ENCODE assay signal across 8 mouse cellular contexts in genomic region chr2:36049567-36049954, GRCm38 (mm10). TPM values are rescaled to one million over a fixed set of nuclear protein-coding genes. Genes with fewer than 3 reads are reported as not detected.
DNase-seq lines count a peak whose midpoint lies in the region; ATAC-seq and TF ChIP-seq lines count a peak whose summit lies in the region.

No protein-coding gene starts in this region.

- H3K27me3 ChIP-seq in heart, embryonic 11.5 days (ENCODE audit: control insufficient read depth, insufficient read depth, low read length) = no peaks in the 10 kb centered on the region
- H3K27me3 ChIP-seq in E14TG2a.4 (ENCODE audit: insufficient read depth, low read length) = peaks cover 15% of the 10 kb centered on the region
- no peaks in the 10 kb centered on the region for H3K27me3 ChIP-seq in forebrain, postnatal 0 days (ENCODE audit: insufficient read depth, low read length)

- H3K9me3 ChIP-seq in heart, embryonic 11.5 days (replicated peaks; ENCODE audit: control insufficient read depth, low read length) = no peaks in the 10 kb centered on the region
- H3K9me3 ChIP-seq in E14TG2a.4 (ENCODE audit: low read length) = no peaks in the 10 kb centered on the region
- no peaks in the 10 kb centered on the region for H3K9me3 ChIP-seq in forebrain, postnatal 0 days (ENCODE audit: low read length)

- peaks cover 45% of the 10 kb centered on the region for H3K79me2 ChIP-seq in macrophage (ENCODE audit: inconsistent target)

- peak overlapping the region; percentile 88 for H3K4me3 ChIP-seq in heart, embryonic 11.5 days (ENCODE audit: low read depth, low read length)
- H3K4me3 ChIP-seq in E14TG2a.4 (replicated peaks; ENCODE audit: low read length) (peak overlapping the region; percentile 93; the same call in 1 of the 2 replicates), macrophage (ENCODE audit: inconsistent target) (peak overlapping the region; percentile 90)
- H3K4me3 ChIP-seq in forebrain, postnatal 0 days (ENCODE audit: low read depth, low read length) = peak overlapping the region; percentile 92

- WGBS in heart, embryonic 11.5 days (ENCODE audit: insufficient replicate concordance) = 45% methylated on average over 10 of the region's 10 CpGs
- 39% methylated on average over 10 of the region's 10 CpGs for WGBS in forebrain, postnatal 0 days
- 21% methylated on average over 10 of the region's 10 CpGs for WGBS in macrophage (ENCODE audit: missing documents)

- no peak overlapping the region for H3K27ac ChIP-seq in heart, embryonic 11.5 days (ENCODE audit: low read depth, low read length)
- no peak overlapping the region for H3K27ac ChIP-seq in forebrain, postnatal 0 days (ENCODE audit: low read depth, low read length)
- H3K27ac ChIP-seq in macrophage = no peak overlapping the region

- peaks cover 8% of the 10 kb centered on the region; the same call in 1 of the 2 replicates for H3K4me1 ChIP-seq in heart, embryonic 11.5 days (ENCODE audit: control insufficient read depth, insufficient read depth, low read length)
- peaks cover 25% of the 10 kb centered on the region for H3K4me1 ChIP-seq in E14TG2a.4 (replicated peaks; ENCODE audit: low read depth, low read length)
- 0 out of 2 replicates have a peak, but pooled peaks cover 5% of the 10 kb centered on the region for H3K4me1 ChIP-seq in forebrain, postnatal 0 days (ENCODE audit: insufficient read depth)

- intact Hi-C loops in heart, postnatal 10 days (cut with DNase I) = no loop called here

- no peak for TF ChIP-seq CTCF in E14TG2a.4 (conservative IDR thresholded peaks at IDR 0.05; ENCODE audit: low read length)
- no peak for TF ChIP-seq CTCF in forebrain, postnatal 0 days (IDR thresholded peaks at IDR 0.05; ENCODE audit: low read depth)

- no peaks in the 10 kb centered on the region for H3K36me3 ChIP-seq in heart, embryonic 11.5 days (ENCODE audit: control insufficient read depth, insufficient read depth, low read length)
- peaks cover 15% of the 10 kb centered on the region for H3K36me3 ChIP-seq in E14TG2a.4 (ENCODE audit: insufficient read depth, low read length)
- peaks cover 7% of the 10 kb centered on the region; the same call in 1 of the 2 replicates for H3K36me3 ChIP-seq in forebrain, postnatal 0 days (ENCODE audit: insufficient read depth)
- H3K36me3 ChIP-seq in macrophage (ENCODE audit: inconsistent target) = no peaks in the 10 kb centered on the region

- peak overlapping the region; percentile 78 for H3K4me2 ChIP-seq in heart, embryonic 11.5 days
- H3K4me2 ChIP-seq in forebrain, postnatal 0 days (ENCODE audit: low read depth) = peak overlapping the region; percentile 74

- ATAC-seq in heart, embryonic 11.5 days (replicated peaks; ENCODE audit: insufficient number of reproducible peaks, low FRiP score, low TSS enrichment) = 0 out of 2 replicates have a peak, but pooled peaks have one; percentile 28
- ATAC-seq in forebrain, postnatal 0 days = peak; percentile 23

- DNase-seq in heart, postnatal 10 days = no peak
- DNase-seq in forebrain, postnatal 0 days = no peak
- no peak for DNase-seq in urinary bladder, adult 18-20 months (ENCODE audit: low spot score in 2 of 2)
- no peak for DNase-seq in gastrocnemius, adult 18-20 months (ENCODE audit: low spot score)
- no peak for DNase-seq in adrenal gland, postnatal 36 days

- H3K9ac ChIP-seq in heart, embryonic 11.5 days (ENCODE audit: low read depth, low read length) = no peak overlapping the region
- peak overlapping the region; percentile 91; the same call in 1 of the 2 replicates for H3K9ac ChIP-seq in forebrain, postnatal 0 days

RNA-seq across cellular contexts. Expression of gene Morn5, which starts 0.3 kb away (rescaled TPM):
- polyA plus RNA-seq in heart, embryonic 11.5 days (2014; fragmentation: Nextera tagmentation; extraction: Ambion mirVana) = 0.23 TPM in 1 of 2 replicates, not detected in the other
- total RNA-seq in heart, postnatal 10 days (2021) = not detected
- 1.0 and 2.2 TPM in 2 replicates for total RNA-seq in forebrain, postnatal 0 days (2014; rRNA removed)
- polyA plus RNA-seq in forebrain, postnatal 0 days (2015; fragmentation: Nextera tagmentation; extraction: Ambion mirVana) = 3.9 and 4.4 TPM in 2 replicates
- total RNA-seq in macrophage (2018; cell fraction: chromatin; rRNA removed) = not detected
- total RNA-seq in macrophage (2018; cell fraction: cytosol; rRNA removed) = under 1 TPM in 3 of 26 experiments, not detected in 23; 0.24 to 0.29 (median 0.28) TPM
- total RNA-seq in macrophage (2018; cell fraction: nucleus; rRNA removed) = not detected
- polyA plus RNA-seq in macrophage (2018) = not detected in 3 replicates
- total RNA-seq in gastrocnemius, adult 18-20 months (2021) = not detected
- 1 to 10 TPM in 1 of 2 experiments, under 1 TPM in 1; 0.56 to 1.1 TPM for total RNA-seq in adrenal gland, postnatal 36 days (2021)

RNA-seq across cellular contexts. Expression of gene Ndufa8, which starts 0.4 kb away (rescaled TPM):
- polyA plus RNA-seq in heart, embryonic 11.5 days (2014; fragmentation: Nextera tagmentation; extraction: Ambion mirVana) = 367 and 380 TPM in 2 replicates
- total RNA-seq in heart, postnatal 10 days (2021) = 100 to 1,000 TPM; 550 to 581 TPM
- total RNA-seq in forebrain, postnatal 0 days (2014; rRNA removed) = 74.0 and 111 TPM in 2 replicates
- 333 and 372 TPM in 2 replicates for polyA plus RNA-seq in forebrain, postnatal 0 days (2015; fragmentation: Nextera tagmentation; extraction: Ambion mirVana)
- 10 to 100 TPM in 2 of 26 experiments, 1 to 10 TPM in 21, not detected in 3; 1.1 to 15.7 (median 4.5) TPM for total RNA-seq in macrophage (2018; cell fraction: chromatin; rRNA removed)
- 100 to 1,000 TPM in 6 of 26 experiments, 10 to 100 TPM in 20; 69.9 to 115 (median 90.7) TPM for total RNA-seq in macrophage (2018; cell fraction: cytosol; rRNA removed)
- 10 to 100 TPM in 20 of 26 experiments, 1 to 10 TPM in 6; 6.3 to 36.3 (median 16.9) TPM for total RNA-seq in macrophage (2018; cell fraction: nucleus; rRNA removed)
- polyA plus RNA-seq in macrophage (2018) = 83.2 to 127 TPM (median 84.4 TPM) in 3 replicates
- 100 to 1,000 TPM; 309 to 366 TPM for total RNA-seq in gastrocnemius, adult 18-20 months (2021)
- 100 to 1,000 TPM; 205 to 220 TPM for total RNA-seq in adrenal gland, postnatal 36 days (2021)

RNA-seq across cellular contexts. Expression of gene Lhx6, which starts 55.6 kb away (rescaled TPM):
- 0.87 and 0.97 TPM in 2 replicates for polyA plus RNA-seq in heart, embryonic 11.5 days (2014; fragmentation: Nextera tagmentation; extraction: Ambion mirVana)
- total RNA-seq in heart, postnatal 10 days (2021) = 10 to 100 TPM; 10.1 to 10.3 TPM
- total RNA-seq in forebrain, postnatal 0 days (2014; rRNA removed) = 55.9 and 83.5 TPM in 2 replicates
- 16.4 and 31.0 TPM in 2 replicates for polyA plus RNA-seq in forebrain, postnatal 0 days (2015; fragmentation: Nextera tagmentation; extraction: Ambion mirVana)
- under 1 TPM in 2 of 26 experiments, not detected in 24; 0.33 to 0.42 TPM for total RNA-seq in macrophage (2018; cell fraction: chromatin; rRNA removed)
- under 1 TPM in 1 of 26 experiments, not detected in 25; 0.10 TPM for total RNA-seq in macrophage (2018; cell fraction: cytosol; rRNA removed)
- total RNA-seq in macrophage (2018; cell fraction: nucleus; rRNA removed) = under 1 TPM in 1 of 26 experiments, not detected in 25; 0.92 TPM
- not detected in 3 replicates for polyA plus RNA-seq in macrophage (2018)
- 1 to 10 TPM in 1 of 2 experiments, under 1 TPM in 1; 0.94 to 1.4 TPM for total RNA-seq in gastrocnemius, adult 18-20 months (2021)
- total RNA-seq in adrenal gland, postnatal 36 days (2021) = 1 to 10 TPM; 1.6 to 1.8 TPM
